ENCODE assay signal across 17 mouse cellular contexts in the genomic region with DNA sequence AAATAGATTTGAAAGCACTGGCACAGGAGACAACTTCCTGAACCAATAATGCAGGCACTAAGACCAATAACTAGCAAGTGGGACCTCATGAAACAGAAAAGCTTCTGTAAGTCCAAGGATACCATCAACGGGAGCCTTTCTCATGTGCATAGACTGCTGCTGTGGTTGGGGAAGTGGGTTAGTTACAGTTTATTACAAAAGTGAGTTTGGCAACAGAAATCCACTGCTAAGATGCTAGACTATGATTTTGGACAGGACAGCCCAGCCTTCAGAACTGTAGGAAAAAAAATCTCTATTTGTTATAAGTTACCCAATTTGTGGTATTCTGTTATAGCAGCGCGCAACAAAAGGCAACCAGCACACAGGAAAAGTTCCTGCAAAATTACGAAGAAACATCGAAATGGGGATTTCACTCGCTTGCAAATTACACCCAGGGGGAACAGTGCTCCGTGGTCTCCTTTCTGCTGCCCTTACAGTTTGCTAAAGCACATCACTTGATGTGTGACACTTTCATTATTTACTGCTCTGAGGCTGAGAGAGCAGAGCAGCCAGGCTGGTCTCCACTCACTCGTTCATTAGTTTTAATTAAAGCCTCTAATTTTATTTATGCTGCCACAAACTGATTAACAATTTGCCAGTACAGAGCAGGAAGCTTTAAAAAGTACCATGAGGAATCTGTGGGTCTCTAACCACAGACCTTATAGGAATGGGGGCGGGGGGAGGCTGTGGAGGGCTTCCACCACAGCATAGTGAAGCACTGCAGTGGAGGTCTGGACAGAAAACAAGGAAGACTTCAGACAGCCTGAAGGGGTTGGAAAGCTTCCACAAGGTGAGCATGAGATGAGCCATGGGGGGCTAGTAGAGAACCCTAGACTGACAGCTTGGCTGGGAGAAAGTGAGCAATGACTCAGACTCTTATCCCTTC. TPM values are rescaled to one million over a fixed set of nuclear protein-coding genes. Genes with fewer than 3 reads are reported as not detected.
"Had no signal": no experiment of that assay in that cellular context is flagged by ENCODE, and none has a peak within 500 bp of the region (broad histone marks: within the 10 kb centered on the region; RNA-seq: fewer than 3 reads in every experiment).

No protein-coding gene starts in this region.

- H3K4me2 ChIP-seq: limb, embryonic 12.5 days; liver, embryonic 13.5 days; lung, embryonic 15.5 days; neural tube, embryonic 15.5 days had no signal

- H3K27me3 ChIP-seq: liver, embryonic 13.5 days; lung, embryonic 15.5 days; neural tube, embryonic 15.5 days had no signal

- DNase-seq: kidney, adult 9 months; kidney, postnatal 4 days; liver; liver, embryonic 13.5 days; liver, postnatal 0 days; midbrain, embryonic 14.5 days; right cerebral cortex, adult 18-20 months; thymus, adult 18-20 months; thymus, postnatal 25 days had no signal

- H3K36me3 ChIP-seq: limb, embryonic 12.5 days; liver, embryonic 13.5 days; lung, embryonic 15.5 days; midbrain, embryonic 10.5 days; neural tube, embryonic 15.5 days had no signal

- H3K4me3 ChIP-seq: layer of hippocampus, adult 2 months; limb, embryonic 12.5 days; liver, embryonic 13.5 days; lung, embryonic 15.5 days; midbrain, embryonic 10.5 days; myocyte; neural tube, embryonic 15.5 days had no signal

- H3K27ac ChIP-seq: kidney, postnatal 0 days; layer of hippocampus, adult 2 months; limb, embryonic 12.5 days; liver, embryonic 13.5 days; lung, embryonic 15.5 days; midbrain, embryonic 10.5 days; neural tube, embryonic 15.5 days had no signal

- H3K9me3 ChIP-seq: limb, embryonic 12.5 days; liver, embryonic 13.5 days; lung, embryonic 15.5 days; midbrain, embryonic 10.5 days; neural tube, embryonic 15.5 days had no signal

- H3K4me1 ChIP-seq: midbrain, embryonic 10.5 days had no signal

- ATAC-seq: liver, postnatal 0 days had no signal

- H3K9ac ChIP-seq: limb, embryonic 12.5 days; liver, embryonic 13.5 days; liver, postnatal 0 days; lung, embryonic 15.5 days; neural tube, embryonic 15.5 days had no signal

RNA-seq across cellular contexts. Expression of a gene that starts 37.2 kb away (rescaled TPM):
- total RNA-seq: layer of hippocampus, adult 2 months; layer of hippocampus, postnatal 10 days had no signal
- polyA plus RNA-seq: kidney, postnatal 0 days; limb, embryonic 12.5 days; liver, embryonic 13.5 days; liver, postnatal 0 days; myocyte had no signal

RNA-seq across cellular contexts. Expression of a gene that starts 38.4 kb away (rescaled TPM):
- total RNA-seq: layer of hippocampus, adult 2 months had no signal
- polyA plus RNA-seq: kidney, postnatal 0 days; limb, embryonic 12.5 days; liver, embryonic 13.5 days; liver, postnatal 0 days; myocyte had no signal
